Mouse (Mus musculus): ENCODE results near the gene Wfdc15b. TPM values are rescaled to one million over a fixed set of nuclear protein-coding genes. Genes with fewer than 3 reads are reported as not detected.
"Not testable (repeated sequence)": the region's sequence is repeated elsewhere in the genome, so short reads cannot be mapped to it uniquely, and the experiment has no call there.

Wfdc15b gene
- not detected in 2 replicates for polyA plus RNA-seq (2011; ENCODE audit: insufficient read length, low read depth, missing spikeins)

- no peak within 1 kb of the TSS for H3K4me3 ChIP-seq (ENCODE audit: insufficient read depth, low read length)
- TF ChIP-seq POLR2A (IDR thresholded peaks at IDR 0.05; ENCODE audit: low read depth, low read length): no peak
- TF ChIP-seq CTCF (IDR thresholded peaks at IDR 0.05; ENCODE audit: borderline replicate concordance, insufficient read depth, low read length): no peak
- no peaks in the 10 kb centered on the region for H3K4me1 ChIP-seq (ENCODE audit: control insufficient read depth, insufficient read depth, low read length)
- no peak within 1 kb of the TSS for H3K27ac ChIP-seq (ENCODE audit: insufficient read depth, low read length)
Observed at GRCm38 (mm10) chr2:164221522-164221921, at the start of gene Wfdc15b. TSS of gene Wfdc15b (minus strand) at chr2:164221660.

GRCm38 (mm10) chr2:164256540-164256939 is 35.1 kb upstream of the Wfdc15b start, which contains the start of gene Svs3b:
TSS of gene Svs3b (minus strand) at chr2:164256640.
- not testable (repeated sequence) for H3K4me1 ChIP-seq (ENCODE audit: control insufficient read depth, insufficient read depth, low read length); H3K27ac ChIP-seq (ENCODE audit: insufficient read depth, low read length); H3K4me3 ChIP-seq (ENCODE audit: insufficient read depth, low read length)

- TF ChIP-seq POLR2A (IDR thresholded peaks at IDR 0.05; ENCODE audit: low read depth, low read length) (no peak), CTCF (IDR thresholded peaks at IDR 0.05; ENCODE audit: borderline replicate concordance, insufficient read depth, low read length) (no peak)
- Histone ChIP-seq H3K4me3 (ENCODE audit: insufficient read depth, low read length) (no peak within 1 kb of the TSS), H3K4me1 (ENCODE audit: control insufficient read depth, insufficient read depth, low read length) (no peaks in the 10 kb centered on the region), H3K27ac (ENCODE audit: insufficient read depth, low read length) (no peak within 1 kb of the TSS)
Observed at GRCm38 (mm10) chr2:164238366-164238765, 16.9 kb upstream of the Wfdc15b start, which contains the start of gene Svs2. TSS of gene Svs2 (minus strand) at chr2:164238466.

GRCm38 (mm10) chr2:164232671-164233070 is 11.2 kb upstream of the Wfdc15b start:
- no peak overlapping the region for H3K27ac ChIP-seq (ENCODE audit: insufficient read depth, low read length)
- TF ChIP-seq CTCF (IDR thresholded peaks at IDR 0.05; ENCODE audit: borderline replicate concordance, insufficient read depth, low read length): no peak
- TF ChIP-seq POLR2A (IDR thresholded peaks at IDR 0.05; ENCODE audit: low read depth, low read length): no peak

GRCm38 (mm10) chr2:164228361-164229070 is 7.1 kb upstream of the Wfdc15b start:
- H3K27ac ChIP-seq (ENCODE audit: insufficient read depth, low read length): no peak overlapping the region
- no peaks in the 10 kb centered on the region for H3K4me1 ChIP-seq (ENCODE audit: control insufficient read depth, insufficient read depth, low read length)
- H3K4me3 ChIP-seq (ENCODE audit: insufficient read depth, low read length): no peak overlapping the region
- TF ChIP-seq CTCF (IDR thresholded peaks at IDR 0.05; ENCODE audit: borderline replicate concordance, insufficient read depth, low read length) (no peak), POLR2A (IDR thresholded peaks at IDR 0.05; ENCODE audit: low read depth, low read length) (no peak)

More at GRCm38 (mm10) chr2:164232671-164233070, 11.2 kb upstream of the Wfdc15b start:
- H3K4me3 ChIP-seq (ENCODE audit: insufficient read depth, low read length): no peak overlapping the region
- no peaks in the 10 kb centered on the region for H3K4me1 ChIP-seq (ENCODE audit: control insufficient read depth, insufficient read depth, low read length)

GRCm38 (mm10) chr2:164219295-164219694 is 2.2 kb downstream of the Wfdc15b start:
- TF ChIP-seq POLR2A (IDR thresholded peaks at IDR 0.05; ENCODE audit: low read depth, low read length) (no peak), CTCF (IDR thresholded peaks at IDR 0.05; ENCODE audit: borderline replicate concordance, insufficient read depth, low read length) (no peak)
- no peak overlapping the region for H3K27ac ChIP-seq (ENCODE audit: insufficient read depth, low read length)

GRCm38 (mm10) chr2:164212711-164213110 is 8.7 kb downstream of the Wfdc15b start:
- Histone ChIP-seq H3K4me3 (ENCODE audit: insufficient read depth, low read length) (no peak overlapping the region), H3K27ac (ENCODE audit: insufficient read depth, low read length) (no peak overlapping the region), H3K4me1 (ENCODE audit: control insufficient read depth, insufficient read depth, low read length) (no peaks in the 10 kb centered on the region)
- TF ChIP-seq POLR2A (IDR thresholded peaks at IDR 0.05; ENCODE audit: low read depth, low read length): no peak
- no peak for TF ChIP-seq CTCF (IDR thresholded peaks at IDR 0.05; ENCODE audit: borderline replicate concordance, insufficient read depth, low read length)

More at GRCm38 (mm10) chr2:164219295-164219694, 2.2 kb downstream of the Wfdc15b start:
- H3K4me3 ChIP-seq (ENCODE audit: insufficient read depth, low read length): no peak overlapping the region
- no peaks in the 10 kb centered on the region for H3K4me1 ChIP-seq (ENCODE audit: control insufficient read depth, insufficient read depth, low read length)

GRCm38 (mm10) chr2:164210892-164211291 is 10.6 kb downstream of the Wfdc15b start:
- TF ChIP-seq CTCF (IDR thresholded peaks at IDR 0.05; ENCODE audit: borderline replicate concordance, insufficient read depth, low read length) (no peak), POLR2A (IDR thresholded peaks at IDR 0.05; ENCODE audit: low read depth, low read length) (no peak)
- Histone ChIP-seq H3K4me3 (ENCODE audit: insufficient read depth, low read length) (no peak overlapping the region), H3K27ac (ENCODE audit: insufficient read depth, low read length) (no peak overlapping the region), H3K4me1 (ENCODE audit: control insufficient read depth, insufficient read depth, low read length) (no peaks in the 10 kb centered on the region)

- Histone ChIP-seq H3K4me1 (ENCODE audit: control insufficient read depth, insufficient read depth, low read length) (no peaks in the 10 kb centered on the region), H3K27ac (ENCODE audit: insufficient read depth, low read length) (no peak overlapping the region), H3K4me3 (ENCODE audit: insufficient read depth, low read length) (no peak overlapping the region)
- TF ChIP-seq CTCF (IDR thresholded peaks at IDR 0.05; ENCODE audit: borderline replicate concordance, insufficient read depth, low read length) (no peak), POLR2A (IDR thresholded peaks at IDR 0.05; ENCODE audit: low read depth, low read length) (no peak)
Observed at GRCm38 (mm10) chr2:164206676-164207075, 14.8 kb downstream of the Wfdc15b start.

GRCm38 (mm10) chr2:164206011-164206410 is 15.4 kb downstream of the Wfdc15b start:
- H3K4me3 ChIP-seq (ENCODE audit: insufficient read depth, low read length); H3K4me1 ChIP-seq (ENCODE audit: control insufficient read depth, insufficient read depth, low read length); H3K27ac ChIP-seq (ENCODE audit: insufficient read depth, low read length): not testable (repeated sequence)
